Mouse (Mus musculus) forebrain, postnatal 0 days (tissue): ENCODE measurements around the gene Bpifa2. TPM values are rescaled to one million over a fixed set of nuclear protein-coding genes. Genes with fewer than 3 reads are reported as not detected.
A peak's percentile ranks its signal among the peaks of the same experiment; 100 is the strongest.

Source experiments
- ATAC-seq: fragments of 200-750 bp; cut with Nextera tagmentation; 2 replicates; pipeline ENCODE4 v1.8.0; 2017; ENCODE audit warnings: mild to moderate bottlenecking, moderate library complexity
- DNase-seq: peaks from one replicate; pipeline ENCODE4 v3.0.0-alpha.2; 2015
- H3K27ac ChIP-seq: fragments of 300-500 bp; sonication (generic); 2 replicates; pipeline ENCODE4 v1.5.1; 2014; ENCODE audit warnings: low read depth, mild to moderate bottlenecking, antibody characterized with exemption, low read length, moderate library complexity, mixed read lengths
- H3K27me3 ChIP-seq: fragments of 300-500 bp; sonication (generic); 2 replicates; pipeline ENCODE4 v1.6.1; 2014; ENCODE audit warnings: mild to moderate bottlenecking, low read length, mixed read lengths; ENCODE audit not compliant: insufficient read depth
- H3K36me3 ChIP-seq: fragments of 300-500 bp; sonication (generic); 2 replicates; pipeline ENCODE4 v1.6.1; 2014; ENCODE audit warnings: mild to moderate bottlenecking, moderate library complexity; ENCODE audit not compliant: insufficient read depth
- H3K4me1 ChIP-seq: fragments of 300-500 bp; sonication (generic); 2 replicates; pipeline ENCODE4 v1.6.1; 2014; ENCODE audit warnings: antibody characterized with exemption; ENCODE audit not compliant: insufficient read depth
- H3K4me2 ChIP-seq: fragments of 300-500 bp; sonication (generic); 2 replicates; pipeline ENCODE4 v1.6.1; 2014; ENCODE audit warnings: low read depth, mild to moderate bottlenecking, moderate library complexity
- H3K4me3 ChIP-seq: fragments of 300-500 bp; sonication (generic); 2 replicates; pipeline ENCODE4 v1.5.1; 2014; ENCODE audit warnings: low read depth, low read length, mixed read lengths
- H3K9ac ChIP-seq: fragments of 300-500 bp; sonication (generic); 2 replicates; pipeline ENCODE4 v1.6.1; 2014; ENCODE audit warnings: mild to moderate bottlenecking
- H3K9me3 ChIP-seq: fragments of 300-500 bp; sonication (generic); 2 replicates; pipeline ENCODE4 v1.6.1; 2016; ENCODE audit warnings: low read length
- CTCF ChIP-seq: sonication (generic); IDR thresholded peaks from 2 replicates; pipeline ENCODE4 v1.5.1; 2016; ENCODE audit warnings: antibody characterized with exemption, control low read depth, low read depth
- WGBS: fragments of 180-500 bp; shearing (Covaris S2); extraction: QIAGEN DNeasy Blood & Tissue Kit; methylation state at CpG from one replicate; pipeline ENCODE4 v1.1.7; 2014; 5-methylcytosine and 5-hydroxymethylcytosine counted together
- polyA plus RNA-seq: library from polyadenylated mRNA; unstranded; fragments of >200 nt; fragmentation: Nextera tagmentation; extraction: Ambion mirVana; gene quantifications from 2 replicates; pipeline ENCODE4 v1.2.1, GENCODE M21; 2015
- total RNA-seq: library from RNA; depleted of rRNA; stranded (reverse); fragments of >200 nt; gene quantifications from 2 replicates; pipeline ENCODE4 v1.2.3, GENCODE M21; 2014; rRNA removed

Gene Bpifa2
- total RNA-seq (not detected in 2 replicates), polyA plus RNA-seq (not detected in 2 replicates)

DNA sequence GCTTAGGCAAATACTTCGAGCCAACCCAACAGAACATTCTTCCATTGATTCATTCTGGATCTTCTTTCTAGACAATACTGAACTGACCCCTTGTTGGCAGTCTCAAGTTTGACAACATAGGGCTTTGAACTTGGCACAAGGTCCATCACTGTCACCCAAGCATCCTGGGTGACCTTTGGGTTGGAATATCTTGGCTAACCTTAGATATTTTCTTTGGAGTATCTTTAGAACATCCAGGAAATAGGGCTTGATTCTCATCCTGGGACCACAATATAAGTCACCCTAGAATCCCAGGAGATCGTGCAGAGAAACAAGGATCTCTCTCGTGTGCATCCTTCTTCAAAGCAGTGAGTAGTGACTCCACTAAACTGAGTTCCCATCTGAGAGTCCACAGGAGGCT is at the start of gene Bpifa2:
Gene Bpifa2 (plus strand): TSS at position 301 of the 400 bp plus-strand sequence.
- no peak within 1 kb of the TSS for H3K4me2 ChIP-seq
- WGBS: 88% methylated on average over 3 of the region's 3 CpGs
- ATAC-seq (no peak), DNase-seq (no peak)
- H3K27ac ChIP-seq: no peak within 1 kb of the TSS
- no peaks in the 10 kb centered on the region for H3K9me3 ChIP-seq
- H3K4me3 ChIP-seq: no peak within 1 kb of the TSS
- no peaks in the 10 kb centered on the region for H3K36me3 ChIP-seq
- no peak within 1 kb of the TSS for H3K9ac ChIP-seq
- no peaks in the 10 kb centered on the region for H3K4me1 ChIP-seq
- H3K27me3 ChIP-seq: no peaks in the 10 kb centered on the region
- no peak for TF ChIP-seq CTCF

DNA sequence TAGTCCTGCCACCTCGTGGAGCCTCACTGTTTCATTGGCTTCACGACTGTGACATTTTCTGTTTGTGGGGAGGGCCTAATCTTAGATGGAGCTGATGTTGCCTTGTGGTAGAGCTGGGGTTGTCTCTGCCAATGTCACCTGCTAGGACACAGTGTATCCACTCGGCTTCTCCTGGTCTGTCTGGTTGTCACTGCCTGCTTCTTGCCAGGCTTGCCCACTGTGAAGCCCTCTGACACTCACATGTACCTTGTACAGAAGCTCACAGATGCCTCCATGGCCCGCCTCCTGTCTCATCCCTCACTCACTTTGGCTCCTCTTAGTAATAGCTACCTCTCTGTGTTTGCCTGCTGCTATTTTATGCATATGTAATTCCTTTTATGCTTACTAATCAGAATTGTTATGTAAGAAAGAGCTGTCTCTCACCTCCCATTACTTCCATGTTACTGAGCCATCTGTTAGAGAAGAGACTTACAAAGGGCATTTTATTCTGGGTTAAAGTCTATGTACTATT is 45.2 kb upstream of the Bpifa2 start:
- H3K27ac ChIP-seq: no peak overlapping the region
- no peak overlapping the region for H3K4me3 ChIP-seq
- no peaks in the 10 kb centered on the region for H3K36me3 ChIP-seq
- H3K27me3 ChIP-seq: no peaks in the 10 kb centered on the region
- H3K4me2 ChIP-seq: no peak overlapping the region
- 58% methylated on average over 4 of the region's 4 CpGs for WGBS
- no peaks in the 10 kb centered on the region for H3K4me1 ChIP-seq
- no peak overlapping the region for H3K9ac ChIP-seq
- TF ChIP-seq CTCF: no peak
- peak; percentile 34; the same call in 1 of the 2 replicates for ATAC-seq
- no peak for DNase-seq
- H3K9me3 ChIP-seq: no peaks in the 10 kb centered on the region

DNA sequence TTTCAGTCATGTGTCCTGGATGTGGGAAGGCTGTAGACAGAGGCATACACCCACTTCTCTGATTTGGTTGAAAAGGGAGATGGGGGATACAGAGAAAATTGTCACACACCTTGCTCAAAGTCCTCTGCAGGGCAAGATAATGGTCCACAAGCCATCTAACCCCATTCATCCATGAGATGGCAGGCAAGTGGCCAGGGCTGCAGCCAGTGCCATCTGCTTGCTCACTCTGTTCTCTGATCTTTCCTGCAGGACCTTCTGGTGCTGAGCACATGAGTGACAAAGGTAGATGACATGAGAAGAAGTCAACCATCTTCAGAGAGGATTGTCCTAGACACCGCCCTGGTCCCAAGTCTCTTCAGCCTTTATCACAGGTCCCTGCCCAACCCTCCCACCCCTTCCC is 44.7 kb upstream of the Bpifa2 start:
- H3K4me2 ChIP-seq: no peak overlapping the region
- ATAC-seq (no peak), DNase-seq (no peak)
- no peaks in the 10 kb centered on the region for H3K4me1 ChIP-seq
- H3K27me3 ChIP-seq: no peaks in the 10 kb centered on the region
- WGBS: 95% methylated on average over 1 of the region's 1 CpGs
- H3K36me3 ChIP-seq: no peaks in the 10 kb centered on the region
- H3K4me3 ChIP-seq: no peak overlapping the region
- H3K9me3 ChIP-seq: no peaks in the 10 kb centered on the region
- no peak for TF ChIP-seq CTCF
- H3K27ac ChIP-seq: no peak overlapping the region
- no peak overlapping the region for H3K9ac ChIP-seq

DNA sequence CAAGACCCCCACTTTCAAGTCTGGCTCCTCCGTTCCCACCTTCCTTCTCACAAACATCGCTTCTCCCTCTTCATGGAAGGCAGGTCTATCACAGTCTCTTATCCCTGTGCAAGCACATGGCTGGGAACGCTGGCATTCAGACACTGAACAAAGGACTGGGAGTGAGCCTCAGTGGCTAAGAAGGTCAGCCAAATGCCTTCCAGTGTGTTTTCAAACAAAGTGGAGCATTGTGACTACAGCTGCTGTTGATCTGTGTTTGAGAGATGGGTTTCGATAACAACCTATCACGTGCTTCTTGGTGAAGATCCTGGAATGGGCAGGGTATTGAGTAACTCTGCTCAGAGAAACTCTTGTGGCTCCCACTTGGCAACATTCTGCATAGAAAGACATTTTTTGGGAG is 37.8 kb upstream of the Bpifa2 start:
- H3K4me3 ChIP-seq: no peak overlapping the region
- H3K4me1 ChIP-seq: no peaks in the 10 kb centered on the region
- DNase-seq (no peak), ATAC-seq (no peak)
- WGBS: 43% methylated on average over 5 of the region's 5 CpGs
- H3K36me3 ChIP-seq: no peaks in the 10 kb centered on the region
- no peak overlapping the region for H3K9ac ChIP-seq
- no peak overlapping the region for H3K4me2 ChIP-seq
- no peaks in the 10 kb centered on the region for H3K9me3 ChIP-seq
- TF ChIP-seq CTCF: no peak
- H3K27me3 ChIP-seq: no peaks in the 10 kb centered on the region
- H3K27ac ChIP-seq: no peak overlapping the region

DNA sequence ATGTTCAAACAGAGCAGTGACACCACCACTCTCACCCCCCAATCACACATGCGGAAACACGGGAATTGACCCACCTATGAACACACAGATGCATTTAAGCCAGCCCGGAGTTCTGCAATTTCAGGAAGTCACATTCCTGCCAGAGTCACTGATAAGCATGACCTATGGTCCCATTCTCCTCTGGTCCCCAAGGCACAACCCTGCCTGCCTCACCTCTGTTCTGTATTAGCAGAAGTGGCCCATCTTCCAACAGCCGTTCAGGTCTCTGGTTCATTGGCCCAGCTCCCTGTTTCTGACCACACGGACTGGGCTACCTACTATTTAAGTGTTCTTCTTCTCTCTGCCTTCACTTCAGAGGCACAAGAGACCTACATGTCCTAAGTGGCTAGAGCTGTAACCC is 33.5 kb upstream of the Bpifa2 start, which contains the start of gene Bpifa6:
Gene Bpifa6 (plus strand): TSS at position 364 of the 400 bp plus-strand sequence.
- no peak within 1 kb of the TSS for H3K9ac ChIP-seq
- no peaks in the 10 kb centered on the region for H3K36me3 ChIP-seq
- H3K9me3 ChIP-seq: no peaks in the 10 kb centered on the region
- H3K4me3 ChIP-seq: no peak within 1 kb of the TSS
- 91% methylated on average over 5 of the region's 5 CpGs for WGBS
- no peaks in the 10 kb centered on the region for H3K27me3 ChIP-seq
- no peak within 1 kb of the TSS for H3K27ac ChIP-seq
- DNase-seq (no peak), ATAC-seq (no peak)
- H3K4me2 ChIP-seq: no peak within 1 kb of the TSS
- no peak for TF ChIP-seq CTCF
- H3K4me1 ChIP-seq: no peaks in the 10 kb centered on the region

DNA sequence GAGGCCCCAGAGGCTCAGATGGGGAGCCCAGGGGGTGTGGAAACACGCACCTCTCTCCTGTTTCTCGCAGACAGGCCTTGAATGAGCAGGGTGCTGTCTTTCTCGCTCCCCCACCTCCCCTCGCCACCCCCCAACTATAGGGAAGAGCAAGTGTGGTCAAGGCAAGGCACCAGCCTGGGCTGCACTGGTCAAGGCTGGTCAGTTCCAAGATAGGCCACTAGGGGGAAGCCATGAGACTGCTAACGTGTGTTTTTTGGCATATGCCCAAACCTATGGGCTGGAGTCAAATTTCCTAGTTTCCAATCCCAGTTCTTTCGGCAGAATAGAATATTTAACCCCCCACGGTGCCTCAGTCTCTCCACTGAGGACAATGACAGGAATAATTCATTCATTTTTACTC is 12.3 kb upstream of the Bpifa2 start:
- no peak for ATAC-seq
- 7% methylated on average over 7 of the region's 7 CpGs for WGBS
- no peak overlapping the region for H3K4me2 ChIP-seq

DNA sequence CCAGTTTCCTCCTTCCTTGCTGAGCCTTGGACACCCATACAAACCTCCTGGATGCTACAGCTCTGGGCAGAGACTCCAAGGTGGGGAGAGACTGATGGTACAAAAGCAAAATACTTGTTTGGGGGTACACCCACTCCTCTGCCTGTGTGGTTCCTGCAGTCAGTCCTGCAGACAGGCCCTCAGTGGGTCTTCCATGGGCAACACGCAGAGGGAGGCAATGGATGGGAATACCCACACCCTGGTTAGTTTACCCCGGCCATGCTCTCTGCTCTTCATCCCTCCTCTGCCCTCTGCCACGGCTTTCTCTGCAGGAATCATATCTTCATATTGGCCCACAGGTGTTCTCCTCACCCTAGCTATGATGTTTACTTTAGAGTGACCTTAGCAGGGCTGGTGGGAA is 7.6 kb upstream of the Bpifa2 start:
- no peak overlapping the region for H3K4me3 ChIP-seq
- no peak for DNase-seq
- no peak overlapping the region for H3K4me2 ChIP-seq
- WGBS: 79% methylated on average over 3 of the region's 3 CpGs
- no peak overlapping the region for H3K9ac ChIP-seq
- ATAC-seq: no peak
- no peaks in the 10 kb centered on the region for H3K27me3 ChIP-seq
- no peaks in the 10 kb centered on the region for H3K4me1 ChIP-seq
- H3K36me3 ChIP-seq: no peaks in the 10 kb centered on the region
- TF ChIP-seq CTCF: no peak
- H3K27ac ChIP-seq: no peak overlapping the region
- no peaks in the 10 kb centered on the region for H3K9me3 ChIP-seq

More for the DNA sequence above, 12.3 kb upstream of the Bpifa2 start:
- TF ChIP-seq CTCF: peak; percentile 90
- H3K9ac ChIP-seq: no peak overlapping the region
- H3K4me3 ChIP-seq: no peak overlapping the region
- DNase-seq: peak; percentile 73
- H3K27me3 ChIP-seq: no peaks in the 10 kb centered on the region
- no peaks in the 10 kb centered on the region for H3K4me1 ChIP-seq
- no peaks in the 10 kb centered on the region for H3K9me3 ChIP-seq
- no peaks in the 10 kb centered on the region for H3K36me3 ChIP-seq
- H3K27ac ChIP-seq: no peak overlapping the region

DNA sequence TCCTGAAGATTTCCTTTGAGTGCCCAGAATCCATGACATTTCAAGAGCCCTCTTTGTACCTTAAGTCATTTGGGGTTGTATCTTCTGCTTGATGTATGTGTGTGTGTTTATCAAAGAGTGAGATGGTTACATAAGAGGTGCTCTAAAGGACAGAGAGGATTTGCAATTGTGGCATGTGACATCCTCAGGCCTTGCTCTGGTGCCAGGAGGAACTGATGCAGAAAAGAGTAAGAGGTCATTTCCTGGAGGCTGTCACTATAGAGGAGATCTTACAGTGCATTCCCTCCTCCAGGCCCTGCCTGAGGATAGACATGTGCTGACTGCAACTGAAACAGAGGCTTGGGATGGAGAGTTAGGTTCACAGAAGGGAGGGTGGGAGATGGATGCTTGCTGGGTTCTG is 7.0 kb upstream of the Bpifa2 start:
- Histone ChIP-seq H3K27me3 (no peaks in the 10 kb centered on the region), H3K4me3 (no peak overlapping the region), H3K9ac (no peak overlapping the region), H3K36me3 (no peaks in the 10 kb centered on the region), H3K27ac (no peak overlapping the region), H3K9me3 (no peaks in the 10 kb centered on the region), H3K4me2 (no peak overlapping the region), H3K4me1 (no peaks in the 10 kb centered on the region)
- no peak for DNase-seq
- no peak for TF ChIP-seq CTCF
- ATAC-seq: no peak
